Mouse (Mus musculus) kidney, adult 2 months (tissue): ENCODE measurements at regions not wholly inside any gene's neighbourhood (a gene's known extent, or its start where the extent isn't known, plus 50 kb on each side); places are given as distances from the start of the nearest gene placed in this dataset.

Source experiments
- CTCF ChIP-seq: fragments of 200-500 bp; conservative IDR thresholded peaks from 2 replicates; pipeline ENCODE4 v1.5.1; 2011; ENCODE audit warnings: low read depth, mild to moderate bottlenecking, control low read depth, low read length, moderate library complexity, mixed read lengths; ENCODE audit not compliant: insufficient read depth, insufficient read length
- POLR2A ChIP-seq: fragments of 200-500 bp; IDR thresholded peaks from one replicate; pipeline ENCODE4 v1.6.1; 2011; ENCODE audit warnings: low read depth, low read length, control low read depth

GRCm38 (mm10) chr3:9357639-9358038, 252.2 kb downstream of the Zfp704 start:
- TF ChIP-seq CTCF (no peak), POLR2A (no peak)
